Comparison of ENCODE assay signal across 8 mouse cellular contexts in genomic region chr10:53527838-53528773, GRCm38 (mm10).
DNase-seq lines count a peak whose midpoint lies in the region; ATAC-seq and TF ChIP-seq lines count a peak whose summit lies in the region.

No protein-coding gene starts in this region.

- no peak; the same call in 1 of the 2 replicates for ATAC-seq in intestine, postnatal 0 days
- peak; percentile 66; the same call in 1 of the 2 replicates for ATAC-seq in midbrain, embryonic 12.5 days (ENCODE audit: low FRiP score, low read depth)

- H3K36me3 ChIP-seq in intestine, postnatal 0 days (ENCODE audit: control insufficient read depth, insufficient read depth) = no peaks in the 10 kb centered on the region; the same call in 1 of the 2 replicates
- H3K36me3 ChIP-seq in midbrain, embryonic 12.5 days = no peaks in the 10 kb centered on the region

- TF ChIP-seq CTCF in intestine, postnatal 0 days (IDR thresholded peaks at IDR 0.05; ENCODE audit: low read depth) = peak; percentile 89

- H3K4me1 ChIP-seq in intestine, postnatal 0 days (replicated peaks; ENCODE audit: control insufficient read depth, insufficient read depth, low read length) = no peaks in the 10 kb centered on the region
- H3K4me1 ChIP-seq in midbrain, embryonic 12.5 days = no peaks in the 10 kb centered on the region

- H3K27me3 ChIP-seq in intestine, postnatal 0 days (replicated peaks; ENCODE audit: control insufficient read depth, insufficient read depth, low read length) = no peaks in the 10 kb centered on the region
- H3K27me3 ChIP-seq in midbrain, embryonic 12.5 days = no peaks in the 10 kb centered on the region

- 26% methylated on average over 6 of the region's 6 CpGs for WGBS in intestine, postnatal 0 days
- 40% methylated on average over 6 of the region's 6 CpGs for WGBS in midbrain, embryonic 12.5 days

- H3K27ac ChIP-seq in intestine, postnatal 0 days (ENCODE audit: low read depth, low read length) = no peak overlapping the region
- no peak overlapping the region for H3K27ac ChIP-seq in midbrain, embryonic 12.5 days (replicated peaks)

- intact Hi-C loops in left cerebral cortex, postnatal 14 days (cut with DNase I) = loop anchor here (1.0 kb wide), 1 partner anchor 180 kb away; no protein-coding TSS in a partner anchor

- no peak overlapping the region for H3K9ac ChIP-seq in intestine, postnatal 0 days (ENCODE audit: low read depth, low read length)
- H3K9ac ChIP-seq in midbrain, embryonic 12.5 days (replicated peaks) = no peak overlapping the region

- H3K4me2 ChIP-seq in intestine, postnatal 0 days (replicated peaks; ENCODE audit: low read depth) = no peak overlapping the region
- no peak overlapping the region for H3K4me2 ChIP-seq in midbrain, embryonic 12.5 days (replicated peaks)

- no peaks in the 10 kb centered on the region for H3K9me3 ChIP-seq in intestine, postnatal 0 days (ENCODE audit: control insufficient read depth)
- 0 out of 2 replicates have a peak, but pooled peaks cover 3% of the 10 kb centered on the region for H3K9me3 ChIP-seq in midbrain, embryonic 12.5 days

- no peak overlapping the region for H3K4me3 ChIP-seq in intestine, postnatal 0 days (ENCODE audit: low read depth, low read length)
- no peak overlapping the region for H3K4me3 ChIP-seq in midbrain, embryonic 12.5 days

- DNase-seq in ovary, postnatal 10 days (ENCODE audit: low spot score) = peak; percentile 29
- DNase-seq in ovary, adult 18-20 months (ENCODE audit: low spot score) = no peak
- DNase-seq in cerebellum, adult 8-10 months = peak; percentile 56
- DNase-seq in frontal cortex, postnatal 10 days (ENCODE audit: low spot score in 2 of 2) = peak; percentile 28 to 66
- peak; percentile 70 to 86 for DNase-seq in left cerebral cortex, postnatal 14 days (ENCODE audit: low spot score in 2 of 2)
- peak; percentile 29 to 62 for DNase-seq in spleen, postnatal 4 days (ENCODE audit: low spot score in 2 of 2)
